In the genomic region with DNA sequence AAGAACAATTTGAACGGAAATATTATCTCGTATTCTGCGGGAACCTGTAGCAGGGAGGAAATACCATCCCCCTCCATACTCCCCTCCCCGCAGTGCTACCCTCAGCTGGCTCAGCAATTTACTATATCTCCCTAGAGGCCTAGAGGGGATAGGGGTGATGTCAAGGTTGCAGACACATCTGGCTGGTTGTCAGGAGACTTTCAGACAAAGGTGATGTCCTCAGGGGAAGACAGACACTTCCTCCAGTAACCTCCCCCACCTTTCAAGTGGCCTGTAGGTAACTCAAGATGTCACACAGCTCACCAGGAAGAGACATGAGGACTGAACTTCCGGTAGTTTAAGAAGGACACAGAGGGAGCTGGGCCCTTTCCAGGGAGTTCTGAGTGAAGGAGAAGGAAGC, we compare ENCODE assay signal across 13 mouse cellular contexts. TPM values are rescaled to one million over a fixed set of nuclear protein-coding genes. Genes with fewer than 3 reads are reported as not detected.
DNase-seq lines count a peak whose midpoint lies in the region; ATAC-seq and TF ChIP-seq lines count a peak whose summit lies in the region.
"Had no signal": no experiment of that assay in that cellular context is flagged by ENCODE, and none has a peak within 500 bp of the region (broad histone marks: within the 10 kb centered on the region; RNA-seq: fewer than 3 reads in every experiment).

No protein-coding gene starts in this region.

- no peaks in the 10 kb centered on the region for H3K27me3 ChIP-seq in thymus, adult 2 months (ENCODE audit: control insufficient read depth, insufficient read depth, low read length)
- H3K27me3 ChIP-seq: liver, embryonic 13.5 days had no signal

- peak overlapping the region; percentile 1; the same call in 1 of the 2 replicates for H3K27ac ChIP-seq in thymus, adult 2 months (ENCODE audit: control insufficient read depth, insufficient read depth, low read length)
- H3K27ac ChIP-seq: liver, embryonic 13.5 days had no signal

- DNase-seq in thymus, adult 2 months = peak; percentile 35
- DNase-seq in thymus, adult 18-20 months = no peak
- DNase-seq in T-cell, adult 2 months (ENCODE audit: low spot score) = peak; percentile 12
- DNase-seq in natural killer cell, adult 2 months (ENCODE audit: low spot score in 2 of 2) = no peak
- DNase-seq: cerebellum, adult 2 months; gastrocnemius, postnatal 14 days; liver, embryonic 13.5 days had no signal

- TF ChIP-seq POLR2A in thymus, adult 2 months (IDR thresholded peaks at IDR 0.05; ENCODE audit: control insufficient read depth, extremely low read depth, insufficient read depth, low read length, poor library complexity) = no peak

- no peaks in the 10 kb centered on the region for H3K36me3 ChIP-seq in thymus, adult 2 months (ENCODE audit: control insufficient read depth, insufficient read depth, low read length)
- H3K36me3 ChIP-seq: G1E; liver, embryonic 13.5 days had no signal

- no peak overlapping the region for H3K4me3 ChIP-seq in thymus, adult 2 months (ENCODE audit: control insufficient read depth, insufficient read depth, low read length)
- H3K4me3 ChIP-seq: liver, embryonic 13.5 days had no signal

- peak; percentile 84 for ATAC-seq in inflammation-experienced regulatory T-cells, adult 6 months
- ATAC-seq in granulocyte monocyte progenitor cell, adult 5-6 weeks (replicated peaks; ENCODE audit: poor library complexity, severe bottlenecking) = no peak
- ATAC-seq in megakaryocyte progenitor cell, adult 5-6 weeks (replicated peaks; ENCODE audit: poor library complexity) = no peak
- ATAC-seq: intestine, postnatal 0 days; lung, postnatal 0 days had no signal

- 12% methylated on average over 5 of the region's 5 CpGs for WGBS in thymus, adult 2 months

- TF ChIP-seq CTCF in thymus, adult 2 months (IDR thresholded peaks at IDR 0.05; ENCODE audit: borderline replicate concordance, control insufficient read depth, extremely low read depth, insufficient read depth, low read length, poor library complexity) = no peak

- peaks cover 25% of the 10 kb centered on the region for H3K4me1 ChIP-seq in thymus, adult 2 months (replicated peaks; ENCODE audit: control insufficient read depth, insufficient read depth, low read length)

RNA-seq across cellular contexts. Expression of a gene that starts 6.6 kb away (rescaled TPM):
- polyA plus RNA-seq in thymus, adult 2 months (2012; rRNA removed) = 11.0 and 11.2 TPM in 2 replicates
- 1 to 10 TPM; 5.1 to 6.4 (median 5.9) TPM for polyA plus RNA-seq in inflammation-experienced regulatory T-cells, adult 6 months (2017; shearing (Covaris generic))
- total RNA-seq in granulocyte monocyte progenitor cell, adult 5-6 weeks (2014; fragmentation: Nextera tagmentation) = 3.7 and 11.0 TPM in 2 replicates
- total RNA-seq in granulocyte monocyte progenitor cell, adult 5-6 weeks (2017) = 3.2 and 3.4 TPM in 2 replicates
- 4.7 and 5.2 TPM in 2 replicates for total RNA-seq in megakaryocyte progenitor cell, adult 5-6 weeks (2015)
- total RNA-seq in megakaryocyte progenitor cell, adult 5-6 weeks (2017) = 1.8 and 2.5 TPM in 2 replicates

RNA-seq across cellular contexts. Expression of a gene that starts 19.4 kb away (rescaled TPM):
- polyA plus RNA-seq in thymus, adult 2 months (2012; rRNA removed) = 125 and 140 TPM in 2 replicates
- polyA plus RNA-seq in inflammation-experienced regulatory T-cells, adult 6 months (2017; shearing (Covaris generic)) = 100 to 1,000 TPM in 2 of 3 experiments, 10 to 100 TPM in 1; 95.6 to 122 (median 112) TPM
- total RNA-seq in granulocyte monocyte progenitor cell, adult 5-6 weeks (2014; fragmentation: Nextera tagmentation) = 44.8 and 73.4 TPM in 2 replicates
- 44.5 and 46.0 TPM in 2 replicates for total RNA-seq in granulocyte monocyte progenitor cell, adult 5-6 weeks (2017)
- 42.0 and 48.1 TPM in 2 replicates for total RNA-seq in megakaryocyte progenitor cell, adult 5-6 weeks (2015)
- 44.1 and 50.7 TPM in 2 replicates for total RNA-seq in megakaryocyte progenitor cell, adult 5-6 weeks (2017)

RNA-seq across cellular contexts. Expression of a gene that starts 23.5 kb away (rescaled TPM):
- 142 and 194 TPM in 2 replicates for polyA plus RNA-seq in thymus, adult 2 months (2012; rRNA removed)
- 10 to 100 TPM; 41.0 to 78.9 (median 43.9) TPM for polyA plus RNA-seq in inflammation-experienced regulatory T-cells, adult 6 months (2017; shearing (Covaris generic))
- total RNA-seq in granulocyte monocyte progenitor cell, adult 5-6 weeks (2014; fragmentation: Nextera tagmentation) = 172 and 204 TPM in 2 replicates
- 244 and 247 TPM in 2 replicates for total RNA-seq in granulocyte monocyte progenitor cell, adult 5-6 weeks (2017)
- total RNA-seq in megakaryocyte progenitor cell, adult 5-6 weeks (2015) = 109 and 114 TPM in 2 replicates
- total RNA-seq in megakaryocyte progenitor cell, adult 5-6 weeks (2017) = 222 and 314 TPM in 2 replicates

RNA-seq across cellular contexts. Expression of a gene that starts 32.6 kb away (rescaled TPM):
- 78.1 and 90.8 TPM in 2 replicates for polyA plus RNA-seq in thymus, adult 2 months (2012; rRNA removed)
- 10 to 100 TPM; 50.8 to 92.7 (median 68.9) TPM for polyA plus RNA-seq in inflammation-experienced regulatory T-cells, adult 6 months (2017; shearing (Covaris generic))
- total RNA-seq in granulocyte monocyte progenitor cell, adult 5-6 weeks (2014; fragmentation: Nextera tagmentation) = 11.6 and 14.7 TPM in 2 replicates
- 5.9 and 8.0 TPM in 2 replicates for total RNA-seq in granulocyte monocyte progenitor cell, adult 5-6 weeks (2017)
- total RNA-seq in megakaryocyte progenitor cell, adult 5-6 weeks (2015) = 5.3 and 6.9 TPM in 2 replicates
- total RNA-seq in megakaryocyte progenitor cell, adult 5-6 weeks (2017) = 9.2 and 9.8 TPM in 2 replicates

RNA-seq across cellular contexts. Expression of a gene that starts 46.0 kb away (rescaled TPM):
- 0.26 and 0.71 TPM in 2 replicates for polyA plus RNA-seq in thymus, adult 2 months (2012; rRNA removed)
- polyA plus RNA-seq in inflammation-experienced regulatory T-cells, adult 6 months (2017; shearing (Covaris generic)) = 1 to 10 TPM; 1.6 to 6.3 (median 3.1) TPM
- 2.1 and 2.3 TPM in 2 replicates for total RNA-seq in granulocyte monocyte progenitor cell, adult 5-6 weeks (2014; fragmentation: Nextera tagmentation)
- total RNA-seq in granulocyte monocyte progenitor cell, adult 5-6 weeks (2017) = 0.31 and 1.2 TPM in 2 replicates
- 4.5 and 7.8 TPM in 2 replicates for total RNA-seq in megakaryocyte progenitor cell, adult 5-6 weeks (2015)
- total RNA-seq in megakaryocyte progenitor cell, adult 5-6 weeks (2017) = 3.7 and 4.0 TPM in 2 replicates

Comparison
In these comparisons a context has a peak if more than half of its experiments do, and no peak if none do; other contexts are left out.
1. DNase-seq: peak in thymus, adult 2 months (single experiment) and T-cell, adult 2 months (single experiment); none in thymus, adult 18-20 months (0 of 2) and natural killer cell, adult 2 months (0 of 2).